Mouse (Mus musculus) duodenum, adult 2 months (tissue): Measurements from ENCODE around the gene Oas1a. TPM values are rescaled to one million over a fixed set of nuclear protein-coding genes. Genes with fewer than 3 reads are reported as not detected.

Experiments used
- polyA plus RNA-seq: library from polyadenylated mRNA; depleted of rRNA; stranded (reverse); fragments of >200 nt; gene quantifications from 2 replicates; pipeline ENCODE4 v1.2.3, GENCODE M21; 2012; ENCODE audit warnings: low replicate concordance; rRNA removed

The Oas1a gene
- polyA plus RNA-seq, result 13.5 and 52.3 TPM in 2 replicates

GRCm38 (mm10) chr5:120906791-120907733, at the start of gene Oas1a:
TSS of gene Oas1a (minus strand) at chr5:120907521.

GRCm38 (mm10) chr5:120914204-120914603, 6.9 kb upstream of the Oas1a start, which contains the start of gene Oas1d:
TSS of gene Oas1d (plus strand) at chr5:120914536.

GRCm38 (mm10) chr5:120887413-120887812, 19.9 kb downstream of the Oas1a start, which contains the start of gene Oas1g:
TSS of gene Oas1g (minus strand) at chr5:120887613.

GRCm38 (mm10) chr5:120861121-120861520, 46.2 kb downstream of the Oas1a start, which contains the start of gene Oas1h:
TSS of gene Oas1h (plus strand) at chr5:120861421.

GRCm38 (mm10) chr5:120847067-120847466, 60.3 kb downstream of the Oas1a start, which contains the start of gene Oas1f:
TSS of gene Oas1f (plus strand) at chr5:120847367.

Other genes with a start within 250 kb of the Oas1a start
- 12.1 and 26.2 TPM in 2 replicates for gene Dtx1, start 195.6 kb downstream of the Oas1a start, polyA plus RNA-seq
- gene Oas2, start 157.7 kb downstream of the Oas1a start, polyA plus RNA-seq, result 2.0 and 5.7 TPM in 2 replicates
- 3.4 and 73.2 TPM in 2 replicates for gene Oas3, start 129.9 kb downstream of the Oas1a start, polyA plus RNA-seq
- 2.2 TPM in 1 of 2 replicates, not detected in the other for gene Oas1e, start 112.0 kb downstream of the Oas1a start, polyA plus RNA-seq
- gene Oas1c, start 95.0 kb downstream of the Oas1a start, polyA plus RNA-seq, result 1.3 and 3.9 TPM in 2 replicates
- 0.08 TPM in 1 of 2 replicates, not detected in the other for gene Oas1f, start 60.2 kb downstream of the Oas1a start, polyA plus RNA-seq
- not detected in 2 replicates for gene Oas1h, start 46.1 kb downstream of the Oas1a start, polyA plus RNA-seq
- gene Oas1g, start 19.9 kb downstream of the Oas1a start, polyA plus RNA-seq, result 5.4 and 36.4 TPM in 2 replicates
- 0.11 and 0.32 TPM in 2 replicates for gene Oas1d, start 7.0 kb upstream of the Oas1a start, polyA plus RNA-seq
- gene Rph3a, start 102.6 kb upstream of the Oas1a start, polyA plus RNA-seq, result 0.15 and 0.37 TPM in 2 replicates